Mouse (Mus musculus) gastrocnemius, postnatal 10 days (tissue): ENCODE results near the gene Lao1. TPM values are rescaled to one million over a fixed set of nuclear protein-coding genes. Genes with fewer than 3 reads are reported as not detected.

Experiments used
- DNase-seq: peaks from one replicate; pipeline ENCODE4 v3.0.0; 2021; ENCODE audit warnings: mixed read lengths
- total RNA-seq, 2 experiments: library from RNA; stranded (reverse); gene quantifications; 2 replicates each; pipeline ENCODE4 v1.2.3; 2021

The Lao1 gene
- total RNA-seq, 2 experiments from 2014 or later, result 0.16 TPM; not detected in 1

DNA sequence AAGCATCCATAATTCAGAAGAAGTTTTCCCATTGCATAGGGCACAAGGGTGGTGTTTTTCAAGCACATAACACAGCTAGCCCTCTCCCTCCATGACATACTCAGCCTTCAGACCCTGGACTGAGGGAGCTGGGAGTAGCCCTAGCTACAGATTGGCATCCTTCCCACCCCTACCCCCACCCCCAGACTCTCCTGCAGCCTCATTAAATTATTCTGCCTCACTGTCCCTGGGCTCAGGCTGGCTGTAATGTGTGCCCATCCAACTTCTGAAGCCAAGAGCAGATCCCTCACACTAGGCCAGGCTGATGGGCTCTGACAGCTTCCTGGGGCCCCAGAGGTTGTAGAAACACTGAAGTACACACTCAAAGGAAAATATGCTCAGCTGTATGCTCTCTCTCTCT lies 53.6 kb downstream of the Lao1 start:
- no peak for DNase-seq

DNA sequence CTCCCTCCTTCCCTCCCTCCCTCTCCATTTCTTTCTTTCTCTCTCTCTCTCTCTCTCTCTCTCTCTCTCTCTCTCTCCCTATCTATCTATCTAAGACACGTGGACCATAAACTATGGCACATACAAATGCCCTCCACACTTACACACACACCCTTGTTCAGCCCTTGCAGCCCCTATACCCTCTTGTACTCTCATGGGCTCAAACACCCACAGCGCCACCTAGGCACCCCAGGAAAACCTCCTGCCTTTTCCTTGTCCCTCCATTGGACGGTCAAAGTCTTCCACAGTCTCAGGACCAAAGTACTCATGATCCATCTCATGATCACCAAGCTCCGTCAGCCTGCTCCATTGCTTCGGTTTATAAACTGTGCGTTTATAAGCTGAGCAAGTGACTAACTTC lies 54.2 kb downstream of the Lao1 start:
- no peak for DNase-seq

DNA sequence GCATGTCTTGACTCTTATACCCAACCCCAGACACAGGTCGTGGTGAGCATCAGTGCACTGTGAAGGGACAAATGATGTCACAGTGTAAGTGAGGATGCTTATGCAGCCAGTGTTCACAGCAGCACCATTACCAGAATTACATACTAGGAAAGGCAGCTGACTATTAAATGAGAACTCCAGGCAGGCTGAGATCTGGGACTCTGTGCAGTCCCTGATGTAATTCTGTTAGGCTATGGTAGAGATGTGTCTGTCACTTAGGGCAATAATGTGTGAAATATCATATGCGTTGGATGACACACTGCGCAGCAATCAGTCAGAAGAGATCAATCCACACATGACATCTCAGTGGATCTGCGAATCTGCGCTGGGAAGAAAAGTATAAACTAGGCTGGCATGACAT lies 55.7 kb downstream of the Lao1 start:
- no peak for DNase-seq

Other genes with a start within 250 kb of the Lao1 start
- gene Olfr1340, start 241.4 kb upstream of the Lao1 start, total RNA-seq, result not detected
- not detected for gene Olfr1339, start 229.4 kb upstream of the Lao1 start, total RNA-seq
- not detected for gene Olfr1338, start 202.8 kb upstream of the Lao1 start, total RNA-seq
- not detected for gene Olfr1337, start 179.0 kb upstream of the Lao1 start, total RNA-seq
- gene Olfr1335, start 151.6 kb upstream of the Lao1 start, total RNA-seq, result not detected
- gene Olfr1333, start 125.3 kb upstream of the Lao1 start, total RNA-seq, result not detected
- not detected for gene Olfr1331, start 96.9 kb upstream of the Lao1 start, total RNA-seq
- not detected for gene Olfr1330, start 73.0 kb upstream of the Lao1 start, total RNA-seq
- gene Olfr1329, start 44.1 kb upstream of the Lao1 start, total RNA-seq, result not detected
- gene Olfr1328, start 23.0 kb upstream of the Lao1 start, total RNA-seq, result not detected
- 1 to 10 TPM; 5.2 to 5.4 TPM for gene Slc2a1, start 147.1 kb downstream of the Lao1 start, total RNA-seq
- 1 to 10 TPM; 8.7 to 8.9 TPM for gene Zfp691, start 212.6 kb downstream of the Lao1 start, total RNA-seq
- 1 to 10 TPM in 1 of 2 experiments, under 1 TPM in 1; 0.49 to 1.9 TPM for gene Ermap, start 228.4 kb downstream of the Lao1 start, total RNA-seq
- gene Svbp, start 233.7 kb downstream of the Lao1 start, total RNA-seq, result 10 to 100 TPM; 38.2 to 44.7 TPM